Mouse (Mus musculus) cerebellum, postnatal 14 days (tissue): ENCODE data around the gene Hcn1.

Experiments used
- DNase-seq, 2 experiments: peaks; one replicate each; pipeline ENCODE4 v3.0.0; 2021; ENCODE audit warnings: mixed read lengths in 2 of 2

The Hcn1 gene

DNA sequence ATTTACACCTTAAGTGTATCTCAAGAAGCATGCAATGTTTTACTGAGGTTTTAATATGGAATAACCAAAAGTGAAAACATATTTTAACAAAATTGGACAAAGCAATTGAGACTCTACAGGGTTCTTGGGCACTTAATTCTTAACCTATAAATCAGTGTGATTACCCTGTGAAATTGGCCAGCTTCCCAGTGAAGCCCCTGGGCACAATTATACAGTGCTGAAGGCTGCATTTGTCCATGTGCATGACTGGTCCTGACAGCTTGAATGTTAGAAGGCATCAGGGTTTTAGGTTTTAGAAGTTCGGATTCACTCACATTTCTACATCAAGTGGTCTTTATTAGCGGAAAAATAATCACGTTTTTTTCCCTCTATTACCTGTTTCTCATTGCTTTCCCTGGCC lies 103.9 kb downstream of the Hcn1 start:
- peak; percentile 38 to 48 for DNase-seq

DNA sequence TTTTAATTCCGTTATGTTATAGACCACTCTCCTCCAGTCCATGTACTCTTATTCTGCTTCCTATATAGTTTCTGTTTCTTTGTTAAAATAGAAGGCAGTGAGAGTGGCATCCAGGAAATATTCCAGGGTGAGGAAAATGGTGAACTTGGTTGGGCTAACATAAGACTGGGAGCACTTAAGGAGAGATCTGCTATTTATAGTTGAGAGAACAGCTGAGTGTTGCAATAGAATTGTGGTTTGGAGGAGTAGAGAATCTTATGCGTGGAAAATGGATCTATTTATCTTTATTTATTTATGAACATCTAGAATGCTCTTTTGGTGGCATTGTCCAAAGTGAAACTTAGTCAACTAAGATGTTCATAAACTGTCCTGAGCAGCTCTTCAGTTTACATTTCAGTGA lies 104.4 kb downstream of the Hcn1 start:
- DNase-seq: no peak

DNA sequence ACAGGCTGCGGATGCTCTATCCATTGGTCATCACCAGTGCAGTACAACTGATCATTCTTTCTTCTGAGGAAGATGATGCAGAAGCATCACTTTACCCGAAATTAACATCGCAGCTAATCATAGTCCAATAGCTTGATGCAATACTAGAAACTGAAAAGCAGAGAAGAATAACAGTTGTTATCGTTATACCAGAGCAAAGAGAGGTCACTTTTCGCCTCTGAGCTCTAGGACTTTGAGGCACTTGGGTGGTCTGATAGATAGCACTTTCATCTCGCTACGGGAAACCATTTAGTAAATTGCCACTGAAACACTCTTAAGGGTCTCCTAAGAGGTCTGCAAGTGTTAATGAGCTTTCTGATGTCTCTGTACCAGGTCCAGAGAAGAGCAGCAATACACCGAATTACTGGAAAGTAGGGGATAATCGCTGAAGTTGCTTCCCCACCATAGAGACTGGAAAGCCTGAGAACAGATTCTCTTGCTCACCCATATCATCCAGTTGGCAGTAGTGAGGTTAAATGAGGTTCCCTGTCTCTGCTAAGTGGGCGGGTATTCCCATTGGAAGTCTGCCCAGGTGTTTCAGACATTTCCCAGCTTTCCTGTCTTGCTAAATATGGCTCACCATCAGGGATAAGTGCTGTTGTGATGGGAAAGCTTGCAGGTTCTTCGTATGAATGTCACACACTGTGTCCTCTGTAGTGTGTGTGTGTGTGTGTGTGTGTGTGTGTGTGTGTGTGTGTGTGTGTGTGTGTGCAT lies 105.0 kb downstream of the Hcn1 start:
- peak; percentile 68 to 71 for DNase-seq

DNA sequence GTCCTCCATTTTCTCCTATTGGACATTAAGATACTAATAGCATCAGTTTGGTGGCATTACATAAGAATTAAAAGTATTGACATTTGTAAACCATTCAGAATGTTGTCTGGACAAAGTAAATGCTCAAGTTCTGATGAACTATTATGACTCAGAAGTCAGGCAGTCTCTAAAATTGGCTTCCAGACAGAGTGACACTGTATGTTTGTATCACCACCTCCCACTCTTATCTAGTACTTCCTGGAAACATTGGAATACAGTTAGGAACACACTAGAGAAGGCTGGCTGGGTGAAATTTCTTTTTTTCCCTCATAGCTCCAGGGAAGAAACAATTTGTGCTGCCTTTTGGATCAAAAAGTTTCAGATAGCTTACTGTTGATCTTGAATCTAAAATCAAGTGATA lies 108.7 kb downstream of the Hcn1 start:
- DNase-seq: no peak

DNA sequence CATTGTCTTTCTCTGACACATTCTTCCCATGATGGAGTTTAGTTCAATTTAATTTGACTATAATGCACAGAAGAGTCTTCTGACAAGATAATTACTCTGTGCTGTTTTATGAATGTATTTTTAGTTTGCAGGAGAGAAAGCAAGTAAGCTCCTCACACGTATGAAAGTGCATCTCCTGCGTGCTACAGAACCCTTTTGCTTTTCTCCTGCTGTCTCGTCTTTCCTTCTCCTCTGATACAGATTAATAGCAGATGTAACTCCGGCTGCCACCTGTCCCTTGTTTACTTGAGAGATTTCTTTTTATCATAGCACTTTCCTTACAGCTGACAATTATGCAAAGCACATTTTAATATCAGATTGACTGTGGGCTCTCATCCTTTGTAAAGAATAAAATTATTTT lies 120.0 kb downstream of the Hcn1 start:
- DNase-seq: peak; percentile 8 to 21

DNA sequence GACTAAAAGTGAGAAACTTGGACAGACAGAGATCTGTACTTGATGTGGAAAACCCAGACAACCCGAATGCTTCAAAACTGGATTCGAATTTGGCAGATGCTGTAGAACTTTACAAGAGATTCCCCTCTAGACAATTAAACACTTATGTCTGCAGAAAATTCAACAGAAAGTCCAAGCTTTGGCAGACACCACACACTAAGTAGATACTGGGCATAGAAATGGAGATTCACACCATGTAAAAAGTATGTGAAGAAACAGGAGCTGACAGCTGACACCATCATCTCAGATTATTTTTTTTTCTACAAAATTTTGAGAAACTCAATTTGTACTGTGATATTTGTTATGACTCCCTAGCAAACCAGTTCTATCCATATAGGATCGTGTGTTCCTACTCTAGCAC lies 122.0 kb downstream of the Hcn1 start:
- no peak for DNase-seq

DNA sequence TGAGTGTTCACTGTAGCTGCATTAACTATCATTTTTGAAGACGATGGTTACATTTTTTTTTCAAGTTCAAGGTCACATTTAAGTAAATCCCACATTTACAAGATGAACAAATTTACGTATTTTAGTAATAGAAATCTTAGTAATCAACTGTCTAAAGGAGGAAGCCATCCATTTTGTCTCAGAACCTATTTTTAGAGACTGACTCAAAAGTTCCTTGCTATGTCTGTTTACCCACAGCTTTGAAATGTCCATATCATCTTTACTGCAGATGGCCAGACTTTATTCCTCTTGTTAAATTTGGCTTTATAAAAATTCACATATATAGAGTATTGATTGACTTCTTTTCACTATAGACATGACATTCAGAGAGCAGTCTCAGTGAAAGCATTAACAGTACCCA lies 126.3 kb downstream of the Hcn1 start:
- DNase-seq: no peak

DNA sequence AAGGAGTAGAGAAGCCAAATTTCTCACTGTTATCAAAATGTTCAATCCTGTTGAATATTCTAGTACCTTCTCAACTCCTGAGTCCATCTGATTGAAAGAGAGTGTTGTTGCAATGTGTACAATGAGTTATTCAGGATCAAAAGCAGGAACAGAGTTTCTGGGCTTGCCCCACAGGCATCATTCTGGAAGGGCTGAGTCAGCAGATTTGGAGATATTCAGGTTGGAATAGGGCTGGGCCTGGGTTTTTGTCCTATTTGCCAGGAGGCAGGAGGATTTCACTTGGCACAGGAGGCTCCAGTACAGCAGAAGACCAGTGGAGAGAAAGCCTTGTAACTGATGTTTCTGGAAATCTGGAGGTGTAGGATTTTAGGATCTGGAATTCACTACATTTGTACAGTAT lies 130.6 kb downstream of the Hcn1 start:
- DNase-seq: peak; percentile 16 to 25

DNA sequence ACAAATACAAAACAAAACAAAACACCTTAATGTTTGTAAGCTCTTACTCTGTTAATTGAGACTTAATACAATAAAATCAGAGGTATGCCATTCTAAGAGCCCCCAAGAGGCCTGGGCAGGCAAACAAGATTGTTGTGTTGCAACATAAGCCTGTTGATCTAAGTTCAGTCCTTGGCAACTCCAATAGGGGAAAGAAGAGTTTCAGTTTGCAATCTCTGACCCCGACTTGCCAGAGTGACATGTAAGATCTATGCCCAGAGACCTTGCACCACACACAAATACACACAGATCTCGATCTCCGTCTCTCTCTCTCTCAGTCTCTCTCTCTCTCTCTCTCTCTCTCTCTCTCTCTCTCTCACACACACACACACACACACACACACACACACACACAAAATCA lies 142.3 kb downstream of the Hcn1 start:
- DNase-seq: no peak

DNA sequence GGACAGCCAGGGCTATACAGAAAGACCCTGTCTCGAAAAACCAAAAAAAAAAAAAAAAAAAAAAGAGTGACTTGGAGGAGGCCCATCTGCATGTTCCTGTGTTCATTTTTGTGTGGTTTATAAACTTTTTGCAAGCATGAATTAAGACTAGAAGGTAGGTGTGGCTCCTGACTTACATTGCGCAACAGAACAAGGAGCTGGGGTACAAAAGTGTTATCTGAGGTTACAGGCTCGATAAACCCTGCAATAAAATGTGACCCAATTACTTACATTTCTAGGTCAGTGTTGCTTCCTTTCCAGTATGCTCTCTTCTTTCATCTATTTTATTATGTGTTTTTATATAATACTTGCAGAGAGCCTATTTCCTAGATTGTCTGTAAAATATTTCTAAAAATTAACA lies 143.1 kb downstream of the Hcn1 start:
- DNase-seq: no peak

DNA sequence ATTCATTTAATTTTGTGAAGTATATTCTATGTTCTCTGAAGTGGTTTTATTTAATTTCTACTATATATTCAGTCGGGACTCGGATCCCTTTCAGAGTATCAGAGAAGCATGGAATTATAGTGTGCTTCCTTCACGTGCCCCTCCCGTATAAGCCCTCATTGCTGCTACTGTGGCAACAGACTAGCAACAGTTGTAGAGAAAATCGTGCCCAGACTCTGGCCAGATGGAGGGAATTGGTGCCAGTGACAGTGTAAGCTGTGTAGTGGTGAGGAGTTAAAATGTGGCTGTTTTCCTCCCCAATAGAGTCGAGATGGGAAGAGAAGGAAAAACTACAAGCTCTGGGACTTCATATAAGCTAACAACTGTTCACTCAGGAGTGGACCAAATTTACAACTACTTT lies 163.4 kb downstream of the Hcn1 start:
- peak; percentile 68 to 73 for DNase-seq

DNA sequence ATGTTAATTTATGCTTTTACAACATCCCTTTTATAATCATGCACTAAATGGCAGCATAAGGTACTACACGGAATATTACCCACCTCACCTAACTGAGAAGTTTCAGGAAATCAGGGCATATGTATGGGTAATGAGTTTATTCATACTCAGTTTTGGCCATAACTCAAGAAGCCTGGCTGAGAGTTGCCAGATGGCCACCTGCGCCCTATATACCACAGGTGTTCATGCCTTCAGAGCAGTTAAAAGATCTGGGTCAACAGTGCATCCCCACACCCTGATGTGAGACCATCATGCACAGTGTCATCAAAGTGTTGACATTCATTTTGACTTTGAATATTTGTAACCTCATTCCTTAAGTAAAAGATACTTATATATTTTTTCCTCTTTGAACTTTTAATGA lies 183.3 kb downstream of the Hcn1 start:
- DNase-seq: peak; percentile 75 to 84

DNA sequence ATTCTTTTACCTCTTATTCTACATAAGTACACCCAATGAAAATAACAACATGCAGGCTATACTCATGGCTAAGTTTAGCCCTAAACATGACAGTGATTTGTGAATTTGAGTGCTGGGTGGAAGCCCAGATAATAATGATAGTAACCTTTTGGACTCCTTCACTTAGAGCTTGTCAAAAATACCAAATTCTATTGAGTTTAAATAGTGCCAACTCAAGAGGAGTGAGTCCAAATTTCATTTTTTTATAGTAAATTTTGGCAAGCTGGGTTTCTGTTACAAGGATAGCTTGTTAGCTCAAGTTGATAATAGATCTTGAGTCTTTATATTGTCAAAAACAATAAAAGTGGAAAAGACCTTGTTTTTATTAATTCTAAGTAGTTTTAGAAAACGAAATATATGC lies 190.7 kb downstream of the Hcn1 start:
- peak in 1 of 2 experiments; percentile 31 for DNase-seq

DNA sequence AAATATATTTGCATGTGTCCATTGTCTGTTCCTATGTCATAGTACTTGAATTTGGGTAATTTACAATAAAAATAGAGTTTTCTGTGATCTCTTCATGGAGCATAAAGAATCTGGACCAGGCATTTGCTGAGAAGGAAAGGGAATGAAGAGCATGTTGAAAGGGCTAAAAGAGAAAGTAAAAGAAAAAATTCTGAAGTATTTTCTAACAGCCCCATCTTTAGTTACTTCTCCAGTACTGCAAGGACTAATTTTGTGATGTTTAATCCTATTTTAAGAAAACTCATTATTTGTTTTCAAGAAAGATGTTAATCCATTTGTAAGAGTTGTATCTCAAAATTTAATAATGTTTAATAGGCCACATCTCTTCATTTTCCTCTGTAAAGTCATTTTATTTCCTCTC lies 198.9 kb downstream of the Hcn1 start:
- DNase-seq: no peak

DNA sequence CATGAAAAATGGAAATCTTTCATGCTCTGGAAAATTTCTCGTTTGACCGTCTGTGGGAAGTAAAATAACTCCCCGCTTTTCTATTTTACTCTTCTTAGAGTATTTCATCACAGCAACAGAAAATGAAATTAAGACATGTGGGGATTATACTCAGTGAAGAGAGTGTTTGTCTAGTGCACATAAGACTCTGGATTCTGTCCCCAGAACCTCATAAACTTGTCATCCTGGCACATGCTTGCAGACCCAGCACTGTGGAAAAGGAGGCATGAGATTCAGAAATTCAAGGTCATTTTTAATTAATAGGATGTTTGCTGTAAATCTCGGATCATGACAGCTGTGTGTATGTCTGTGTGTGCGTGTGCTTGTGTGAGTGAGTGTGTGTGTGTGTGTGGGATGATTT lies 225.5 kb downstream of the Hcn1 start:
- no peak for DNase-seq

DNA sequence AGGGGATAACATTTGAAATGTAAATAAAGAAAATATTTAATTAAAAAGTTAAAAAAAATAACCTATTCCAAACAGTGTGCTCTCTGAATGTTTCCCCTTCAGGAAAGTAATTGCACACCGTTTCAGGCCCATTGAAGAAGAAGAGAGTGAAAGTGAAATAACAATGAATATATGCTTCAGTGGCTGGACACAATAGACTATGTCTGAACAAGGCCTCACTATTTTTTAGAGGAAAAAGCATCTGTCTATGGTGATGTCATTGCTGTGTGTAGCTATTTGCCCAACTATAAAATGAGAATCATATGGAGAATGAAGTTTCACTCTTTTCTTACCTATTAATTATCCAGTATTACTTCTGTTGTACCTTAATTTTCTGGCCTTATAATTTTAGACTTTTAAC lies 234.5 kb downstream of the Hcn1 start:
- no peak for DNase-seq

DNA sequence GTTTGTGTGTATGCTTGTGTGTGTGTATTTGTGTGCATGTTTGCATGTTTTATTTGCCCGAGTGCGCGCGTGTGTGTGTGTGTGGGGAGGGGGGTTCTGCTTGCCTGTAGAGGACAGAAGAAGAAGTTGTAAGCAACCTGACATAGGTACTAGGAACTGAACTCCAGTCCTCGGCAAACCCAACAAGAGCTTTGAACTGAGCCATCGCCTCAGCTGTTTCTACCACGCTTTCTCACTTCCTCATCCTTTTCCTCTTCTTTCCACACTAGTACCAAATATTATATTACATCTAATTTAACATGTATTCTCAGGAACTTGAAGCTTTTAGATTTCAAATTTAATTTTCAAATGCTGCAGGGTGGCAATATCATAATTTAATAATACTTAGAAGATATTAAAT lies 236.1 kb downstream of the Hcn1 start:
- no peak for DNase-seq

DNA sequence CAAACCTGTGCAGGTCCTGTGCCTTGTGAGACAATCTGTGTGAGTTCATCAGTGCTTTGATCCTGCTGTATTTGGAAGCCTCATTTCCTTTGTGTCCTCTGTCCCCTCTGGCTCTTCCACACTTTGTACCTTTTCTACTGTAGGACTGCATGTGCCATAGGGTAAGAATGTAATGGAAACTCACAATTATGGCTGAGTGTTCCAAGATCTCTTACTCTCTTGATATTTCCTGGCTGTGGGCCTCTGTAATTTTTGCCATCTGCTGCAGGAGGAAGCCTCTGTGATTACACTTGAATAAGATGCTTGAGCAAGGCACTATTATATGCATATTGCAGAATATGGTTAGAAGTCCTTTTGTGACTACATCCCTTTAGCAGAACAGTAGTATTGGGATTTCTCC lies 240.2 kb downstream of the Hcn1 start:
- DNase-seq: peak; percentile 8 to 43

DNA sequence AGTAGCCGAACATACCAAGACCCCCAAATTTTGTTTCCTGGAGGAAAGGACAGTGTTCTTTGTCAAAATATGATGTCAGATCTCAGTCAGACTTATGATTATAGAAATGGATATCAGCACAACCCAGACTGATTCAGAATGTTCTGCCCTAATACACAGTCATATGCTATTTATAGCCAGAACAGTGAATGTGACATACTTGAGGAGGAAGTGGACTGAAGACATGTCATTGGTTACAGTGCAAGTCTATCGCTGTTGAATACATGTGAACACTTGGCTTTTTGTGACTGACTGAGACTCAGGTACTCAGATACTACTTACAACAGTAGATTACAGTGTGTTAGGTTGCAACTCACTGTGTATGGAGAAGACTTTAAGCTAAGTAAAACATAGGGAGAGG lies 245.2 kb downstream of the Hcn1 start:
- DNase-seq: no peak

DNA sequence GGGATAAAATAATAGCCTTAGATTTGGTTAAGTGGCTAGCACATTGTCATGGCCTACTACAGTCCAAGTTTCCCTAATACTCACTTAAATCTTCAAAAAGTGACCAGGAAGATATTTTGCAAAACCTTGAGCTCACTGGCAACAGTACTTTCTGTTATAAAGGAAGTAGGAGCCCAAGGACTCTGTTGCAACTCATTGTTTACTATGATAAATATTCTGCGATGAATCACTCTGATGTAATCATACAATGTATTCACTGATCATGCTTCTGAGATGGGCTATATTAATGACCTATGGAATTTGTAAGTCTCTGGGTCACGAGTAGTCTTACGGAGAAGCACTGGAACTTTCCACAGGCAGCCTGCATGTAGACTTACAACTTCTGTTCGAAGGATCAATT lies 246.6 kb downstream of the Hcn1 start:
- DNase-seq: no peak

DNA sequence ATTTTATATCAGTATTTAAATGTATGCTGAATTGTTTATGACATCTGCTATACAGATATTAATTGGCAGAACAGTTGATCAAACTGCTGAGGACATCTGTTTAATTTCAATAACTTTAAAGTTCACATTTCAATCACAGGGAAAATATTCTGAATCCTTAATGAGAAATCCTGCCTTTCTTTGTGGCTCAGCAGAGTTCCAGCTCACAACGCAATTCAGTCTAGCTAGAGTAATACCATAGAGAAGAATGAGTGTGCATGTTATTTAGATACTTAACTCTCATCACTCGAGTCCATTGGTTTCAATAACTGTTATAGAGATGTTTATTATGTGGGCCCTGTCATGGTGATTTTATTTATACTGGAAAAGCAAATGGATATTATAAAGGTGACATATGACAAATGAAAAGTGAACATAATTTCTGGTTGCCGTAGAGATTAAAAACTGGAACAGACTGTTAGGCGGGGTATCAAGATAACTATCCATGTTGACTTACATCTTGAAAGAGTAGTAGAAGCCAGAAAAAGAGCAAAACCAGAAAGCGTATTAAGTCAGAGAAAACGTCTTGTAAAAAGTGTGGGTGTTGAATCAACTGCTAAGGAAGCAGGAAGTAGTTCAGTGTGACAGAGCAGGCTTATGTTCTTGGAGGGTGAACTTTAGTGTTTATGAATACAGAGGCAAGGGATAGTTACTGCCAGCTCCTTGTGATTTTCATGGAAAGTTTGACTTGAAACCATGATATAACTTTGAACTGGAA lies 250.0 kb downstream of the Hcn1 start:
- DNase-seq: no peak

DNA sequence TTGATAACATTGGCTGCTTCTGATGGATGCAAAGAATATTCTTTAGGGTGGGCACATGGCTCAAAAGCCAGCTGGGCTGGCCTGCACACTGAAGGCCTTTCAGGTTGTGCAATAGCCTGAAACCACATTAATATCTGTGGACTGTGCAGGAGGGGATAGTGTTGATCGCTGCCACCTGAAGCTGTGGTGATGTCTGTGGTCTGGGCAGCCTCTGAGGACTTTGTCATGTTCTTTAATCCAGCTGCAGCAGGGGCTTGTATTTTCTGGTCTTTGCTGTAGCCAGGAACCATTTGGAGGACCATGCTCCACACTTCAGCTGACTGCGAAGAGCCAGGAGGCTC lies 250.6 kb downstream of the Hcn1 start:
- DNase-seq: no peak

DNA sequence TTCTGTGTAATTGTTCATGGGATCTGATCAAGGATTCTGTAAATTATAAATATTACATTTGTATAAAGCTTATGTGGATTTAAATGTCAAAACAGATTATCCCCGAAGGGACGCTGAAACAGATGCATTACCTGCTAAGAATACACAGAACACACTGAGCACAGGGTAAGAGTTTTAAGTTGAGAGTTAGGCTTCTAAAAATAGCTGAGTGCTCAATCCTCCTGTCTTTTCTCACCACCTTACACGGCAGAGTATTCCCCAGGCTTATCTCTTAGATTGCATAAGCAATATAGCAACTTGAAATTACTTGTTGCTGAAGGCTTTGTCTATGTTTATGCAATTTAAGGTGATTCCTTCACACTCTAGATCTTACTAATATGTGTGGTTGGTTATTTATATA lies 256.3 kb downstream of the Hcn1 start:
- no peak for DNase-seq

DNA sequence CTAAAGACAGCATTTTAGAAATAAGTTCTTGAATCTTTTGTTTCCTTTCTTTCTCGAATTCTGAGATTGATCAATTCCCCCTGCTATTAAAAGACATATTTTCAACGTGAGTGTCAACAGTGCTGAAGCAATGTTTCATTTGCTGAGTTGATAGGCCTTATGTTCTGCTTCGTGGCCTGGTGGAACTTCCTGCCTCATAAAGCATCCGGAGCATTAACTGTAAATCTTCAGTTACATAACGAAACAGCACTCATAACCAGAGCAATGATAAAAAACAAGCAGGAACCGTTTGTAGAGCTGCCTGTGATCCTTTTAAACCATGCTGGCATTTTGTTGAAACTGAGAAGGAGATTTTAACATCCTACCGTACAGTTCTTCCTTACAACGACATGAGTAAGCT lies 275.7 kb downstream of the Hcn1 start:
- no peak for DNase-seq
